Mouse (Mus musculus) small intestine, adult 2 months (tissue): ENCODE measurements around the gene Tmem107.

Experiments
- CTCF ChIP-seq: fragments of 200-500 bp; IDR thresholded peaks from 2 replicates; pipeline ENCODE4 v1.5.1; 2012; ENCODE audit warnings: low read depth, mild to moderate bottlenecking, control low read depth, inconsistent platforms, low read length, moderate library complexity, mixed read lengths; ENCODE audit not compliant: insufficient replicate concordance, insufficient read length; ENCODE audit errors: extremely low read depth
- POLR2A ChIP-seq: fragments of 200-500 bp; IDR thresholded peaks from 2 replicates; pipeline ENCODE4 v1.6.1; 2012; ENCODE audit warnings: low read depth, mild to moderate bottlenecking, control low read depth, inconsistent platforms, low read length, moderate library complexity

GRCm38 (mm10) chr11:69116843-69117242 is 46.2 kb downstream of the Tmem107 start:
- no peak for TF ChIP-seq CTCF
- no peak for TF ChIP-seq POLR2A
